Mouse (Mus musculus) erythroblast, embryonic 14.5 days (primary cell): Measurements from ENCODE around the gene Zc3hc1.

Experiments used
- GATA1 ChIP-seq: IDR thresholded peaks from 2 replicates; pipeline ENCODE4 v1.6.1; 2012; ENCODE audit warnings: low read length, inconsistent platforms, mixed read lengths
- TAL1 ChIP-seq: IDR thresholded peaks from 3 replicates; pipeline ENCODE4 v1.6.1; 2012; ENCODE audit warnings: low read length, inconsistent platforms, mixed read lengths

GRCm38 (mm10) chr6:30375791-30376190 lies 15.0 kb downstream of the Zc3hc1 start:
- TF ChIP-seq GATA1: no peak
- TF ChIP-seq TAL1: no peak
